Mouse (Mus musculus) cerebellum, adult 2 months (tissue): ENCODE results near the gene Dok3. TPM values are rescaled to one million over a fixed set of nuclear protein-coding genes. Genes with fewer than 3 reads are reported as not detected.
A peak's percentile ranks its signal among the peaks of the same experiment; 100 is the strongest.

Source experiments
- DNase-seq, 2 experiments: peaks; one replicate each; pipeline ENCODE4 v3.0.0; 2021
- H3K27ac ChIP-seq: fragments of 200-500 bp; 2 replicates; pipeline ENCODE4 v1.5.1; 2012; ENCODE audit warnings: low read length, control low read depth, inconsistent platforms; ENCODE audit not compliant: insufficient read depth
- H3K27me3 ChIP-seq: fragments of 200-500 bp; 2 replicates; pipeline ENCODE4 v1.6.1; 2012; ENCODE audit warnings: inconsistent platforms, mild to moderate bottlenecking, low read length, moderate library complexity; ENCODE audit not compliant: control insufficient read depth, insufficient read depth
- H3K4me1 ChIP-seq: fragments of 200-500 bp; 2 replicates; pipeline ENCODE4 v1.6.1; 2011; ENCODE audit warnings: low read length; ENCODE audit not compliant: control insufficient read depth, insufficient read depth
- H3K4me3 ChIP-seq: fragments of 200-500 bp; replicated peaks from 2 replicates; pipeline ENCODE3; 2011; ENCODE audit warnings: mild to moderate bottlenecking, low read depth, low read length, control low read depth; ENCODE audit not compliant: insufficient read depth
- CTCF ChIP-seq: fragments of 200-500 bp; IDR thresholded peaks from 2 replicates; pipeline ENCODE4 v1.5.1; 2011; ENCODE audit warnings: low read depth, mild to moderate bottlenecking, control low read depth, low read length, moderate library complexity, borderline replicate concordance; ENCODE audit not compliant: insufficient read depth
- POLR2A ChIP-seq: fragments of 200-500 bp; IDR thresholded peaks from 2 replicates; pipeline ENCODE4 v1.6.1; 2011; ENCODE audit warnings: low read length, control low read depth, borderline replicate concordance; ENCODE audit not compliant: insufficient read depth
- WGBS: fragments of 180-500 bp; shearing (Covaris S2); methylation state at CpG from one replicate; pipeline ENCODE4 v1.1.7; 2018; 5-methylcytosine and 5-hydroxymethylcytosine counted together
- polyA plus RNA-seq: library from polyadenylated mRNA; depleted of rRNA; stranded (reverse); fragments of >200 nt; gene quantifications from 2 replicates; pipeline ENCODE4 v1.2.3, GENCODE M21; 2012

The Dok3 gene
- polyA plus RNA-seq, 1 experiment = 9.8 TPM

DNA sequence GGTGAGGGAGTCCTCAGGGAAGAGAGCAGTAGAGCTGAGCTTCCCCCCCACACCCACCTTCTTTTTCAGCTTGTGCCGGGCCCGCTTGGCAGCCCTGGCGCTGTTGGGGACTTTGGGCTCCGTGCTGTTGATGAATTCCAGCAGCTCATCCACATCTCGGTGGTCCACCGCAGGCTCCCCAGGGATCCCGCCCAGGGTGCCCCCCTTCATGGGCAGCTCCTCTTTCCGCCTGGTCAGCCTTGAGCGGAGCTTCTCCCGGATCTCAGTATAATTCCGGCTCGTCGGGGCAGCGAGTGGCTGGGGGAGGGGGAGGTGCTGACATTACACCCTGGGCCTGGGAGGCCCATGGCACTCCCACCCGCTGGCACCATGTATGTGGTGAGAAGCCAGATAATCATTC, 20.0 kb upstream of the Dok3 start:
- H3K4me1 ChIP-seq = no peaks in the 10 kb centered on the region
- no peaks in the 10 kb centered on the region for H3K27me3 ChIP-seq
- no peak for DNase-seq
- no peak overlapping the region for H3K4me3 ChIP-seq
- TF ChIP-seq POLR2A = no peak
- no peak for TF ChIP-seq CTCF
- 75% methylated on average over 15 of the region's 15 CpGs for WGBS
- no peak overlapping the region for H3K27ac ChIP-seq

DNA sequence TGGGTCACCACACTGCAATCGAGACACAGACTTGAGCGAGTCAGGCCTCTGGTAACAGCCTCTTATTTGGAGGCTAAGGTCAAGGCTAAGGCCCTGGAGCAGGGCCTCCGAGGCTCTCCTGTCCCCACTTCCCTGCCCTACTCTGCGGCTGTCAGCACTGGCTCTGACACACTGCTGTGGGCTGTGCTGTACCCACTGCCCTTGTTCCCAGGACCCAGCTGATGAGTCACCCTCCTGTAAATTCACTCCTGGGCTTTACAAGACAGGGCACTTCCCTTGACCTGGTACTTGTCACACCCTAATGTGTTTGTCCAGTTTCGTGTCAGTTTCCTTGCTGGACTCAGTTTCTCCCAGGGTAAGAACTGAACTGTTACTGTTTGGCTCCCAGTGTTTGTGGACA, 19.3 kb upstream of the Dok3 start:
- H3K27ac ChIP-seq = no peak overlapping the region
- TF ChIP-seq CTCF (no peak), POLR2A (no peak)
- no peaks in the 10 kb centered on the region for H3K4me1 ChIP-seq
- WGBS = 92% methylated on average over 5 of the region's 5 CpGs
- H3K4me3 ChIP-seq = no peak overlapping the region
- DNase-seq = no peak
- H3K27me3 ChIP-seq = no peaks in the 10 kb centered on the region

- H3K4me1 ChIP-seq = no peaks in the 10 kb centered on the region
- TF ChIP-seq POLR2A (no peak), CTCF (no peak)
- 82% methylated on average over 2 of the region's 2 CpGs for WGBS
- DNase-seq = no peak
- no peak overlapping the region for H3K4me3 ChIP-seq
- no peak overlapping the region for H3K27ac ChIP-seq
- H3K27me3 ChIP-seq = no peaks in the 10 kb centered on the region
Observed at GRCm38 (mm10) chr13:55547916-55548315, 18.8 kb upstream of the Dok3 start.

GRCm38 (mm10) chr13:55544792-55545191, 15.7 kb upstream of the Dok3 start:
- H3K27ac ChIP-seq = no peak overlapping the region
- no peak for DNase-seq
- H3K4me1 ChIP-seq = no peaks in the 10 kb centered on the region
- TF ChIP-seq CTCF (no peak), POLR2A (no peak)
- no peaks in the 10 kb centered on the region for H3K27me3 ChIP-seq
- H3K4me3 ChIP-seq = no peak overlapping the region
- WGBS = 86% methylated on average over 6 of the region's 6 CpGs

- 85% methylated on average over 8 of the region's 8 CpGs for WGBS
- H3K4me1 ChIP-seq = no peaks in the 10 kb centered on the region
- TF ChIP-seq CTCF = no peak
- no peak for TF ChIP-seq POLR2A
- no peak overlapping the region for H3K27ac ChIP-seq
- no peaks in the 10 kb centered on the region for H3K27me3 ChIP-seq
- H3K4me3 ChIP-seq = no peak overlapping the region
- no peak for DNase-seq
Observed at GRCm38 (mm10) chr13:55543447-55543846, 14.4 kb upstream of the Dok3 start.

DNA sequence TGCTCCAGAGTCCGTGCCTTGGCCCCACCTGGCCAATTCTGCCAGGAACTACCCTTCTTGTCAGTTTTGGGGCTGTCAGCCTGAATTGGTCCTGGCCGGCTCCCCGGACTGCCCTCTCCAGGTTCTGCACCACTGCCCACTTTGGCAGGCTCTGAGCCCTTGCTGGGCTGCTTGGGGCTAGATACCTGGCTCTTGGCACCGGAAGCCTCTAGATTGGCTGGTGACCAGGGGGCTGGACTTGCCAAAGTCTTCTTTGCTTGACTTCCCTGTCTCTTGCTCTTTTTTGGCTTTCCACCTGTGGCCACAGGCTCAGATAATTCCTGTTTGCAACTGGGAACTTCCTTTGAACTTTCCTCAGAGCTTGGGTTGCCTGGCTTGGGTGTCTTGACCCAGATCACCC, 13.8 kb upstream of the Dok3 start:
- peak; percentile 36 to 38 for DNase-seq
- WGBS = 33% methylated on average over 4 of the region's 4 CpGs

GRCm38 (mm10) chr13:55540933-55541332, 11.8 kb upstream of the Dok3 start:
- Histone ChIP-seq H3K27ac (no peak overlapping the region), H3K4me1 (no peaks in the 10 kb centered on the region), H3K27me3 (no peaks in the 10 kb centered on the region), H3K4me3 (no peak overlapping the region)
- WGBS = 83% methylated on average over 2 of the region's 2 CpGs
- TF ChIP-seq POLR2A = no peak
- no peak for TF ChIP-seq CTCF
- DNase-seq = peak in 1 of 2 experiments; percentile 40

More for the DNA sequence above, 13.8 kb upstream of the Dok3 start:
- H3K4me1 ChIP-seq = no peaks in the 10 kb centered on the region
- no peak overlapping the region for H3K4me3 ChIP-seq
- no peak for TF ChIP-seq POLR2A
- TF ChIP-seq CTCF = no peak
- no peaks in the 10 kb centered on the region for H3K27me3 ChIP-seq
- H3K27ac ChIP-seq = no peak overlapping the region

DNA sequence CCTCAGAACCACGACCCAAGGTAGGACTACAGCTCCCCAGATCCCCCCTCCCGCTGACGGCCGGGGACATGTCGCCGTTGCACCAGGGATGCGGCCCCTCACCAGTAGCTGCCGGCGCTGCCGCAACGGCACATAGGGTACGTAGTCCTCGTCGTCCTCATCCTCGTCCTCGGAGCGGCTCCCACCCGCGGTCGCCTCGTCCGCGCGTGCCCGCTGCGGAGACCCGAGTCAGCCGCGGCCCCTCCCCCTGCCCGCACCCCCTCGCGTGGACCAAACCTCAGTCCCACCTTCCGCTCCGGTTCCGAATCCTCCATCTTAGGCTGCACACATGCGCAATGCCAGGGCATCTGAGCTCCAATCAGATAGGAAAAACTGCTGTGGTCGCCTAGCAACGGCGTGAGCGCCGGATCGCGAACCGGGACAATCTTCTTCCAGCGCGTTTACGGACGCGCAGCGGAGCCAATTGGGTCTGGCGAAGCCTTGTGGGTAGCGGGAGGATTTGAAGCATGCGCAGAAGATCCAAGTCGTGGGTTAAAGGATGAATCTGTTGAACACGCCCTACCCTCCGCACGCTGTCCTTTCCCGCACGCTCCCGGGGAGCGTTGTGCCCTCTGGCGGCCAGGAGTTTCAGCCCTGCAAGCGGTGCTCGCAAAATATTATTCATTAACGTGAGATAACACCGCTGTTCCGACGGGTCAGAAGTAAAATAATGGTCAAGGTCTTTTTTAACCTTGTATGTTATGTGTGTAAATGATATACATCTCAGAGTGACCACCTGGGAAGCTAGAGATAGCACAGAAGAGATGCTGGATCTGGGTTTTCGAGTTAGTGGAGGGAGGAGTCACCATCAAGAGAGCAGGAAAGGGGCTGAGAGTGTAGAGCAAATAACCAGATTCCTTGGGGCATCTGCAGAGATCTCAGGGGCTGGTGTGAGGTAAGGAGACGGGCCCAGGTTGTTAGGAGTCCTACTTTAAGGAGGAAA, 7.4 kb upstream of the Dok3 start, which contains the start of gene Ddx41:
Ddx41 (minus strand) TSS at position 465 of the 982 bp plus-strand sequence.
- under 1% methylated on average over 70 of the region's 70 CpGs for WGBS
- TF ChIP-seq POLR2A (peak; percentile 73; the same call in 1 of the 2 replicates), CTCF (peak; percentile 89)
- peak; percentile 100 for DNase-seq
- peaks cover 7% of the 10 kb centered on the region for H3K4me1 ChIP-seq
- H3K4me3 ChIP-seq = peak within 1 kb of the TSS; percentile 84
- H3K27me3 ChIP-seq = no peaks in the 10 kb centered on the region
- H3K27ac ChIP-seq = no peak within 1 kb of the TSS
